ENCODE assay signal across 7 mouse cellular contexts in the genomic region with DNA sequence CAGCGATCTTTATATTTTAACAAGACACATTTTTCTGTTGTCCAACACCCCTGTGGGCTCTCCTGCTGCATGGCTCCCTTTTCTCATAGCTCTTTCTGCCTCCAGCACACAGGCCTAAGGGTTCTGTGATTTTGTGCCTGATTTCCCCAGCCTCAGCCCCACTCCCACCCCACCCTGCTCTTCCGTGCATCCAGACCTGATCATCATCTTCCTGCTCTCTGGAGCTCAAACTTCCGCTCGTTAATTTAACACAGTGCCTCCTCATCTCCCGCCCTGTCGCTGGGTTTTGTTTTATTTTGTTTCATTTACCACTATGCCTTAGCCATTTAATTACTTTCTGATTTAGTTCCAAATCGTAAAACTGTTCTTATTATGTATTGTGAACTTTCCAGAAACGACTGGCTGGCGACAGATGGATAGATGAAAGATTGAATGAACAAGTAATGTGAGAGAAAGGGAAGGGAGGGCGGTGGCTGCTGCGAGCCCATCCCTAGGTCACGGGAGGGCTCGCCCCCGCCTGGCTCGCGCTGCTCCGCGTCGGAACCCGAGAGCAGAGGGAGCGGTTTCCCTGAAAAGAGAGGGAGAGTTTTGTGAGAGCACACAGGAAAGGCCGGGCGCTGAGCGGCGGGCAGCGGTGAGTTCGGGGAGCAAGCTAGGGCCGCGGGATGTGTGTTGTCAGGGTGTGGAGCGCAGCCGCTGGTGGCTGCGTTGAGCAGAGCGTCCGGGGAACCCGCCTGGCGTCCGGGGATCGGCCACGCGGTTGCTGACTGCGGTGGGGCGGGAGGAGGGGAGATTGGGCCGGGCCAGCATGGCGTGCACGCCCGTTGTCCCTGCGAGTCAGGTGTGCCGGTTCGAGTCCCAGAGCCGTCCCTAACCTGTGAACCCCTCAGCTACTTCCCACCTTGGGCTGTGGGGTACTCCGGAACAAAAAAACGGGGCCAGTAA. TPM values are rescaled to one million over a fixed set of nuclear protein-coding genes. Genes with fewer than 3 reads are reported as not detected.
DNase-seq lines count a peak whose midpoint lies in the region; ATAC-seq lines count a peak whose summit lies in the region.

A gene (plus strand): TSS at position 276 of the 945 bp plus-strand sequence.

- 0 out of 2 replicates have a peak, but pooled peaks cover 10% of the 10 kb centered on the region for H3K4me1 ChIP-seq in embryonic facial prominence, embryonic 10.5 days
- peaks cover 3% of the 10 kb centered on the region; the same call in 1 of the 2 replicates for H3K4me1 ChIP-seq in limb, embryonic 10.5 days
- H3K4me1 ChIP-seq in midbrain, embryonic 13.5 days (replicated peaks) = peaks cover 18% of the 10 kb centered on the region

- no peaks in the 10 kb centered on the region for H3K27me3 ChIP-seq in embryonic facial prominence, embryonic 10.5 days (replicated peaks; ENCODE audit: low read depth, poor library complexity, severe bottlenecking)
- H3K27me3 ChIP-seq in limb, embryonic 10.5 days (ENCODE audit: low read depth, poor library complexity, severe bottlenecking) = no peaks in the 10 kb centered on the region
- peaks cover 4% of the 10 kb centered on the region; the same call in 1 of the 2 replicates for H3K27me3 ChIP-seq in midbrain, embryonic 13.5 days

- peak within 1 kb of the TSS; percentile 96 for H3K27ac ChIP-seq in embryonic facial prominence, embryonic 10.5 days (replicated peaks)
- H3K27ac ChIP-seq in limb, embryonic 10.5 days = peak within 1 kb of the TSS; percentile 93
- peak within 1 kb of the TSS; percentile 83 for H3K27ac ChIP-seq in midbrain, embryonic 13.5 days

- peaks cover 9% of the 10 kb centered on the region for H3K36me3 ChIP-seq in embryonic facial prominence, embryonic 10.5 days (replicated peaks)
- peaks cover 8% of the 10 kb centered on the region for H3K36me3 ChIP-seq in limb, embryonic 10.5 days
- peaks cover 3% of the 10 kb centered on the region; the same call in 1 of the 2 replicates for H3K36me3 ChIP-seq in midbrain, embryonic 13.5 days

- DNase-seq in adrenal gland, adult 8-10 months = peak; percentile 54
- DNase-seq in embryonic facial prominence, embryonic 10.5 days (ENCODE audit: low spot score) = peak; percentile 88
- DNase-seq in kidney, adult 11 months = peak; percentile 47
- peak; percentile 89 for DNase-seq in limb, embryonic 10.5 days (ENCODE audit: low spot score)
- peak; percentile 57 for DNase-seq in spleen, adult 12 weeks (ENCODE audit: low spot score)

- peak within 1 kb of the TSS; percentile 59 for H3K4me2 ChIP-seq in midbrain, embryonic 13.5 days (replicated peaks)

- peak; percentile 98 for ATAC-seq in granulocyte monocyte progenitor cell, adult 5-6 weeks (replicated peaks; ENCODE audit: poor library complexity, severe bottlenecking)
- ATAC-seq in midbrain, embryonic 13.5 days = peak; percentile 98

- H3K4me3 ChIP-seq in embryonic facial prominence, embryonic 10.5 days = peak within 1 kb of the TSS; percentile 82
- H3K4me3 ChIP-seq in limb, embryonic 10.5 days = peak within 1 kb of the TSS; percentile 75
- H3K4me3 ChIP-seq in midbrain, embryonic 13.5 days (replicated peaks) = peak within 1 kb of the TSS; percentile 72

- H3K9me3 ChIP-seq in embryonic facial prominence, embryonic 10.5 days = no peaks in the 10 kb centered on the region
- H3K9me3 ChIP-seq in limb, embryonic 10.5 days (replicated peaks) = no peaks in the 10 kb centered on the region
- H3K9me3 ChIP-seq in midbrain, embryonic 13.5 days = no peaks in the 10 kb centered on the region

- H3K9ac ChIP-seq in midbrain, embryonic 13.5 days (replicated peaks) = peak within 1 kb of the TSS; percentile 80

- whole genome bisulfite sequencing in embryonic facial prominence, embryonic 10.5 days = 2% methylated on average over 52 of the region's 52 CpGs
- 3% methylated on average over 52 of the region's 52 CpGs for WGBS in limb, embryonic 10.5 days
- 3% methylated on average over 52 of the region's 52 CpGs for WGBS in midbrain, embryonic 13.5 days

RNA-seq across cellular contexts. Expression of the gene that starts here (rescaled TPM):
- 10 to 100 TPM; 30.7 to 37.0 (median 33.7) TPM for total RNA-seq in adrenal gland, adult 8-10 months (2022)
- polyA plus RNA-seq in embryonic facial prominence, embryonic 10.5 days (2016; fragmentation: Nextera tagmentation; extraction: Ambion mirVana) = 50.6 and 53.3 TPM in 2 replicates
- total RNA-seq in granulocyte monocyte progenitor cell, adult 5-6 weeks (2014; fragmentation: Nextera tagmentation) = 23.5 and 24.3 TPM in 2 replicates
- total RNA-seq in granulocyte monocyte progenitor cell, adult 5-6 weeks (2017) = 33.6 and 34.0 TPM in 2 replicates
- polyA plus RNA-seq in limb, embryonic 10.5 days (2016; fragmentation: Nextera tagmentation; extraction: Ambion mirVana) = 47.5 and 47.9 TPM in 2 replicates
- 36.5 and 40.5 TPM in 2 replicates for polyA plus RNA-seq in midbrain, embryonic 13.5 days (2015; fragmentation: Nextera tagmentation; extraction: Ambion mirVana)

Comparison
In these comparisons a context has a peak if more than half of its experiments do, and no peak if none do; other contexts are left out.
1. Peak in every context shown above with its lines: DNase-seq, ATAC-seq, H3K4me3 ChIP-seq and H3K27ac ChIP-seq.